Mouse (Mus musculus) kidney, adult 11 months (tissue): ENCODE results near the gene Gm20388.

ENCODE experiments used
- DNase-seq: peaks from one replicate; pipeline ENCODE4 v3.0.0; 2022

Gm20388 gene

GRCm38 (mm10) chr8:122282501-122283355 lies 2372.1 kb downstream of the Gm20388 start:
- DNase-seq, result peak; percentile 41

- DNase-seq, result peak; percentile 69
Observed at GRCm38 (mm10) chr8:122283356-122284202, 2372.9 kb downstream of the Gm20388 start.

- peak; percentile 40 for DNase-seq
Observed at GRCm38 (mm10) chr8:122284203-122284658, 2373.6 kb downstream of the Gm20388 start.

GRCm38 (mm10) chr8:122284659-122285261 lies 2374.1 kb downstream of the Gm20388 start:
- DNase-seq, result no peak

- no peak for DNase-seq
Observed at GRCm38 (mm10) chr8:122285727-122286126, 2375.1 kb downstream of the Gm20388 start.

GRCm38 (mm10) chr8:122286899-122287298 lies 2376.3 kb downstream of the Gm20388 start:
- no peak for DNase-seq

GRCm38 (mm10) chr8:122287742-122288141 lies 2377.1 kb downstream of the Gm20388 start:
- DNase-seq, result no peak

GRCm38 (mm10) chr8:122288344-122288743 lies 2377.7 kb downstream of the Gm20388 start:
- DNase-seq, result no peak

GRCm38 (mm10) chr8:122291075-122291474 lies 2380.4 kb downstream of the Gm20388 start:
- DNase-seq, result no peak

- no peak for DNase-seq
Observed at GRCm38 (mm10) chr8:122291549-122291948, 2380.9 kb downstream of the Gm20388 start.

GRCm38 (mm10) chr8:122293484-122293883 lies 2382.8 kb downstream of the Gm20388 start:
- DNase-seq, result no peak

- peak; percentile 90 for DNase-seq
Observed at GRCm38 (mm10) chr8:122294273-122294683, 2383.6 kb downstream of the Gm20388 start.

- no peak for DNase-seq
Observed at GRCm38 (mm10) chr8:122295389-122295788, 2384.7 kb downstream of the Gm20388 start.

GRCm38 (mm10) chr8:122296173-122297001 lies 2385.7 kb downstream of the Gm20388 start:
- no peak for DNase-seq

GRCm38 (mm10) chr8:122299581-122300254 lies 2389.1 kb downstream of the Gm20388 start:
- DNase-seq, result no peak

GRCm38 (mm10) chr8:122301081-122301480 lies 2390.4 kb downstream of the Gm20388 start:
- no peak for DNase-seq

- no peak for DNase-seq
Observed at GRCm38 (mm10) chr8:122301866-122302265, 2391.2 kb downstream of the Gm20388 start.

GRCm38 (mm10) chr8:122303451-122303850 lies 2392.8 kb downstream of the Gm20388 start:
- DNase-seq, result no peak

- DNase-seq, result no peak
Observed at GRCm38 (mm10) chr8:122304058-122304457, 2393.4 kb downstream of the Gm20388 start.

- no peak for DNase-seq
Observed at GRCm38 (mm10) chr8:122306660-122307399, 2396.2 kb downstream of the Gm20388 start.

GRCm38 (mm10) chr8:122307836-122308235 lies 2397.2 kb downstream of the Gm20388 start:
- DNase-seq, result no peak
